7 mouse cellular contexts compared by ENCODE assay signal in the genomic region with DNA sequence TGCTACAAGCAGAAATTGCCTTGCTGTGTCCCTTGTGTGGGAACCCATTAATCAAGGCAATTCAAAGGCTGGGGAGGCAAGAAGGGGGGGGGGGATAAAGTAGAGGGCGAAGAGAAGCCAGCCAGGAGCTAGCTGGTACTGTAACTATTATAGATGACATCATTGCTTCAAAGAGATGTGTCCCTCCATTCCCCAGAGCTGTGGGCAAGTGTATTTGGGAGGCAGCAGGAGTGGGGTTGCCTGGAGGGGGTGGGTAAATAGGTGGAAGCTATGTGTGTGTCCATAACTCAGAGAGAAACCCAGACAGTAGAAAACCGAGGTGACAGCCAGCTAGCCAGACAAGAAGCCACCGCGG. TPM values are rescaled to one million over a fixed set of nuclear protein-coding genes. Genes with fewer than 3 reads are reported as not detected.
DNase-seq lines count a peak whose midpoint lies in the region; ATAC-seq and TF ChIP-seq lines count a peak whose summit lies in the region.

No protein-coding gene starts in this region.

- H3K4me1 ChIP-seq in lung, adult 2 months (ENCODE audit: control insufficient read depth, insufficient read depth, low read length), result peaks cover 6% of the 10 kb centered on the region
- peaks cover 17% of the 10 kb centered on the region for H3K4me1 ChIP-seq in forebrain, embryonic 14.5 days (ENCODE audit: control insufficient read depth, insufficient read depth, low read length)
- peaks cover 7% of the 10 kb centered on the region for H3K4me1 ChIP-seq in liver, embryonic 12.5 days
- peaks cover 5% of the 10 kb centered on the region; the same call in 1 of the 2 replicates for H3K4me1 ChIP-seq in stomach, embryonic 14.5 days (ENCODE audit: control insufficient read depth, insufficient read depth, low read length)

- H3K9ac ChIP-seq in forebrain, embryonic 14.5 days (ENCODE audit: low read length), result peak overlapping the region; percentile 65
- no peak overlapping the region for H3K9ac ChIP-seq in liver, embryonic 12.5 days
- H3K9ac ChIP-seq in stomach, embryonic 14.5 days (replicated peaks; ENCODE audit: low read depth, low read length), result no peak overlapping the region

- TF ChIP-seq POLR2A in lung, adult 2 months (IDR thresholded peaks at IDR 0.05; ENCODE audit: borderline replicate concordance, extremely low read depth, low read depth, low read length), result no peak

- WGBS in lung, adult 2 months, result 6% methylated on average over 4 of the region's 4 CpGs
- WGBS in forebrain, embryonic 14.5 days, result 0% methylated on average over 4 of the region's 4 CpGs
- 4% methylated on average over 4 of the region's 4 CpGs for WGBS in liver, embryonic 12.5 days (ENCODE audit: insufficient replicate concordance)
- WGBS in stomach, embryonic 14.5 days, result 11% methylated on average over 4 of the region's 4 CpGs

- no peak for DNase-seq in lung, adult 2 months
- DNase-seq in lung, postnatal 14 days, result no peak
- no peak for DNase-seq in forebrain, embryonic 14.5 days (ENCODE audit: low spot score)
- no peak for DNase-seq in adrenal gland, postnatal 4 days (ENCODE audit: low spot score in 2 of 2)
- no peak for DNase-seq in retina, embryonic 14.5 days (ENCODE audit: low spot score)

- TF ChIP-seq CTCF in lung, adult 2 months (IDR thresholded peaks at IDR 0.05; ENCODE audit: insufficient read depth, low read length), result no peak

- H3K36me3 ChIP-seq in forebrain, embryonic 14.5 days (ENCODE audit: control insufficient read depth, insufficient read depth, low read length), result no peaks in the 10 kb centered on the region
- no peaks in the 10 kb centered on the region for H3K36me3 ChIP-seq in liver, embryonic 12.5 days
- H3K36me3 ChIP-seq in stomach, embryonic 14.5 days (ENCODE audit: control insufficient read depth, insufficient read depth, low read length), result no peaks in the 10 kb centered on the region

- peak; percentile 63 for ATAC-seq in forebrain, embryonic 14.5 days
- peak; percentile 40; the same call in 1 of the 2 replicates for ATAC-seq in liver, embryonic 12.5 days
- no peak for ATAC-seq in stomach, embryonic 14.5 days (ENCODE audit: insufficient number of reproducible peaks, insufficient read depth, low FRiP score, low read depth)

- H3K27me3 ChIP-seq in forebrain, embryonic 14.5 days (replicated peaks; ENCODE audit: control insufficient read depth, insufficient read depth, low read length), result no peaks in the 10 kb centered on the region
- peaks cover 24% of the 10 kb centered on the region for H3K27me3 ChIP-seq in liver, embryonic 12.5 days (replicated peaks)
- H3K27me3 ChIP-seq in stomach, embryonic 14.5 days (ENCODE audit: control insufficient read depth, insufficient read depth, low read length), result 0 out of 2 replicates have a peak, but pooled peaks cover 10% of the 10 kb centered on the region

- peak overlapping the region; percentile 40; the same call in 1 of the 2 replicates for H3K27ac ChIP-seq in forebrain, embryonic 14.5 days (ENCODE audit: low read depth, low read length)
- H3K27ac ChIP-seq in liver, embryonic 12.5 days, result no peak overlapping the region
- no peak overlapping the region for H3K27ac ChIP-seq in stomach, embryonic 14.5 days (ENCODE audit: low read length)

- no peaks in the 10 kb centered on the region for H3K9me3 ChIP-seq in forebrain, embryonic 14.5 days (replicated peaks; ENCODE audit: control insufficient read depth, low read length)
- no peaks in the 10 kb centered on the region for H3K9me3 ChIP-seq in liver, embryonic 12.5 days (replicated peaks)
- H3K9me3 ChIP-seq in stomach, embryonic 14.5 days (ENCODE audit: control insufficient read depth, low read depth, low read length), result no peaks in the 10 kb centered on the region

- peak overlapping the region; percentile 67 for H3K4me3 ChIP-seq in lung, adult 2 months (replicated peaks; ENCODE audit: extremely low read depth, low read depth, low read length)
- H3K4me3 ChIP-seq in forebrain, embryonic 14.5 days (ENCODE audit: low read depth, low read length), result peak overlapping the region; percentile 43
- H3K4me3 ChIP-seq in liver, embryonic 12.5 days, result peak overlapping the region; percentile 35
- H3K4me3 ChIP-seq in stomach, embryonic 14.5 days (ENCODE audit: low read depth, low read length), result peak overlapping the region; percentile 25; the same call in 1 of the 2 replicates

- peak overlapping the region; percentile 53 for H3K4me2 ChIP-seq in forebrain, embryonic 14.5 days (ENCODE audit: low read length)
- peak overlapping the region; percentile 60 for H3K4me2 ChIP-seq in liver, embryonic 12.5 days
- peak overlapping the region; percentile 59 for H3K4me2 ChIP-seq in stomach, embryonic 14.5 days (replicated peaks; ENCODE audit: low read depth, low read length)

RNA-seq across cellular contexts. Expression of a gene that starts 0.3 kb away (rescaled TPM):
- polyA plus RNA-seq in lung, adult 2 months (2012; rRNA removed), result 23.6 and 33.2 TPM in 2 replicates
- polyA plus RNA-seq in forebrain, embryonic 14.5 days (2014; fragmentation: Nextera tagmentation; extraction: Ambion mirVana), result 88.6 and 107 TPM in 2 replicates
- 0.12 and 0.55 TPM in 2 replicates for polyA plus RNA-seq in liver, embryonic 12.5 days (2016; fragmentation: Nextera tagmentation; extraction: Ambion mirVana)
- polyA plus RNA-seq in stomach, embryonic 14.5 days (2014; fragmentation: Nextera tagmentation; extraction: Ambion mirVana), result 7.9 and 8.0 TPM in 2 replicates
- total RNA-seq in adrenal gland, postnatal 4 days (2021), result 10 to 100 TPM; 12.6 to 17.1 TPM
